Mouse (Mus musculus) small intestine, adult 2 months (tissue): ENCODE measurements around the gene Aqp9.

Experiments used
- CTCF ChIP-seq: fragments of 200-500 bp; IDR thresholded peaks from 2 replicates; pipeline ENCODE4 v1.5.1; 2012; ENCODE audit warnings: low read depth, mild to moderate bottlenecking, control low read depth, inconsistent platforms, low read length, moderate library complexity, mixed read lengths; ENCODE audit not compliant: insufficient replicate concordance, insufficient read length; ENCODE audit errors: extremely low read depth
- POLR2A ChIP-seq: fragments of 200-500 bp; IDR thresholded peaks from 2 replicates; pipeline ENCODE4 v1.6.1; 2012; ENCODE audit warnings: low read depth, mild to moderate bottlenecking, control low read depth, inconsistent platforms, low read length, moderate library complexity

DNA sequence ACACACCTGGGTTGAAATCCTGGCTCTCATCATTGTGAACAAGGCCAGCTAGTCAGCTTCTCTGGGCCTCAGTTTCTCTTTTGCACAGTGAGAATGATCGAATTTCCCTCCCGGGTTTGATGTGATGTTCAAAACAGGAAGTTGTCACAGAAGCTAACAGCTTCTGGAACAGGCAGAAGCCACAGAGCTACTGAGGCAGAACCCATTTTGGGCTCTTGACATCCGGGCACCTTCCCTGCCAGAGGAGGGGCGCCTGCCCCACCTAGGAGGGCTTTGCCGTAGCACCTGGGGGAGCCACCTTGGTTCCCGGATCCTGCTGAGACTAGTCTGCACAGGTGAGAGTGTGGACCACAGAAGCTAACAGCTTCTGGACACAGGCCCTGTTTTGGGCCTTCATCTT is 74.4 kb downstream of the Aqp9 start:
- TF ChIP-seq POLR2A (no peak), CTCF (no peak)
